Mouse (Mus musculus): ENCODE results near the gene Ccdc157.
"Not testable (repeated sequence)": the region's sequence is repeated elsewhere in the genome, so short reads cannot be mapped to it uniquely, and the experiment has no call there.

Ccdc157 gene

GRCm38 (mm10) chr11:4127059-4127458, 33.0 kb downstream of the Ccdc157 start:
- no peak for DNase-seq (ENCODE audit: low spot score)

- no peak for DNase-seq (ENCODE audit: low spot score)
Measured at GRCm38 (mm10) chr11:4123922-4124321, 36.2 kb downstream of the Ccdc157 start.

- no peak for DNase-seq (ENCODE audit: low spot score)
Measured at GRCm38 (mm10) chr11:4122742-4123579, 37.1 kb downstream of the Ccdc157 start, which contains the start of gene Sec14l2. TSS of gene Sec14l2 (minus strand) at chr11:4123415.

- no peak for DNase-seq (ENCODE audit: low spot score)
Measured at GRCm38 (mm10) chr11:4122226-4122625, 37.9 kb downstream of the Ccdc157 start.

- no peak for DNase-seq (ENCODE audit: low spot score)
Measured at GRCm38 (mm10) chr11:4121691-4122090, 38.4 kb downstream of the Ccdc157 start.

- no peak for DNase-seq (ENCODE audit: low spot score)
Measured at GRCm38 (mm10) chr11:4119635-4120034, 40.5 kb downstream of the Ccdc157 start.

GRCm38 (mm10) chr11:4118081-4118921, 41.8 kb downstream of the Ccdc157 start:
- DNase-seq (ENCODE audit: low spot score), result no peak

GRCm38 (mm10) chr11:4117372-4118071, 42.6 kb downstream of the Ccdc157 start:
- no peak for DNase-seq (ENCODE audit: low spot score)

- DNase-seq (ENCODE audit: low spot score), result no peak
Measured at GRCm38 (mm10) chr11:4116458-4117141, 43.5 kb downstream of the Ccdc157 start.

GRCm38 (mm10) chr11:4115407-4115806, 44.7 kb downstream of the Ccdc157 start:
- no peak for DNase-seq (ENCODE audit: low spot score)

- not testable (repeated sequence) for DNase-seq (ENCODE audit: low spot score)
Measured at GRCm38 (mm10) chr11:4114541-4114940, 45.6 kb downstream of the Ccdc157 start.

GRCm38 (mm10) chr11:4113970-4114369, 46.1 kb downstream of the Ccdc157 start:
- DNase-seq (ENCODE audit: low spot score), result no peak

- no peak for DNase-seq (ENCODE audit: low spot score)
Measured at GRCm38 (mm10) chr11:4113496-4113895, 46.6 kb downstream of the Ccdc157 start.

GRCm38 (mm10) chr11:4112861-4113260, 47.2 kb downstream of the Ccdc157 start:
- DNase-seq (ENCODE audit: low spot score), result no peak

GRCm38 (mm10) chr11:4112033-4112432, 48.1 kb downstream of the Ccdc157 start:
- DNase-seq (ENCODE audit: low spot score), result no peak

- no peak for DNase-seq (ENCODE audit: low spot score)
Measured at GRCm38 (mm10) chr11:4108691-4109090, 51.4 kb downstream of the Ccdc157 start.

- DNase-seq (ENCODE audit: low spot score), result not testable (repeated sequence)
Measured at GRCm38 (mm10) chr11:4107901-4108300, 52.2 kb downstream of the Ccdc157 start.

- no peak for DNase-seq (ENCODE audit: low spot score)
Measured at GRCm38 (mm10) chr11:4105444-4105843, 54.6 kb downstream of the Ccdc157 start.

- no peak for DNase-seq (ENCODE audit: low spot score)
Measured at GRCm38 (mm10) chr11:4104989-4105388, 55.1 kb downstream of the Ccdc157 start.

- DNase-seq (ENCODE audit: low spot score), result no peak
Measured at GRCm38 (mm10) chr11:4103522-4103921, 56.6 kb downstream of the Ccdc157 start.

- no peak for DNase-seq (ENCODE audit: low spot score)
Measured at GRCm38 (mm10) chr11:4101851-4102250, 58.2 kb downstream of the Ccdc157 start.

GRCm38 (mm10) chr11:4099447-4099846, 60.6 kb downstream of the Ccdc157 start:
- no peak for DNase-seq (ENCODE audit: low spot score)

Measured in layer of hippocampus, adult 9-10 months (tissue).